Mouse (Mus musculus) forebrain, embryonic 12.5 days (tissue): ENCODE measurements at regions not wholly inside any gene's neighbourhood (a gene's known extent, or its start where the extent isn't known, plus 50 kb on each side); places are given as distances from the start of the nearest gene placed in this dataset.

ENCODE experiments used
- ATAC-seq: fragments of 200-750 bp; cut with Nextera tagmentation; 2 replicates; pipeline ENCODE4 v1.8.0; 2017; ENCODE audit warnings: moderate TSS enrichment; ENCODE audit not compliant: low FRiP score
- H3K27ac ChIP-seq: fragments of 300-500 bp; sonication (generic); 2 replicates; pipeline ENCODE4 v1.5.1; 2016; ENCODE audit warnings: mild to moderate bottlenecking
- H3K27me3 ChIP-seq: fragments of 300-500 bp; sonication (generic); 2 replicates; pipeline ENCODE4 v1.6.1; 2016; ENCODE audit warnings: mild to moderate bottlenecking
- H3K36me3 ChIP-seq: fragments of 300-500 bp; sonication (generic); replicated peaks from 2 replicates; pipeline ENCODE4 v1.6.1; 2016; ENCODE audit warnings: mild to moderate bottlenecking
- H3K4me1 ChIP-seq: fragments of 300-500 bp; sonication (generic); 2 replicates; pipeline ENCODE4 v1.6.1; 2016
- H3K4me2 ChIP-seq: fragments of 300-500 bp; sonication (generic); 2 replicates; pipeline ENCODE4 v1.6.1; 2016; ENCODE audit warnings: mild to moderate bottlenecking, moderate library complexity
- H3K4me3 ChIP-seq: fragments of 300-500 bp; sonication (generic); replicated peaks from 2 replicates; pipeline ENCODE4 v1.5.1; 2016; ENCODE audit warnings: mild to moderate bottlenecking
- H3K9ac ChIP-seq: fragments of 300-500 bp; sonication (generic); 2 replicates; pipeline ENCODE4 v1.6.1; 2016; ENCODE audit warnings: mild to moderate bottlenecking
- H3K9me3 ChIP-seq: fragments of 300-500 bp; sonication (generic); 2 replicates; pipeline ENCODE4 v1.6.1; 2016
- WGBS: fragments of 180-500 bp; shearing (Covaris S2); methylation state at CpG from one replicate; pipeline ENCODE4 v1.1.7; 2016; 5-methylcytosine and 5-hydroxymethylcytosine counted together

GRCm38 (mm10) chr3:148650241-148650640, 340.1 kb downstream of the Adgrl2 start:
- H3K9me3 ChIP-seq, result no peaks in the 10 kb centered on the region
- no peak overlapping the region for H3K4me3 ChIP-seq
- no peak overlapping the region for H3K9ac ChIP-seq
- no peaks in the 10 kb centered on the region for H3K27me3 ChIP-seq
- no peak overlapping the region for H3K4me2 ChIP-seq
- 78% methylated on average over 8 of the region's 8 CpGs for WGBS
- H3K27ac ChIP-seq, result no peak overlapping the region
- ATAC-seq, result no peak
- H3K36me3 ChIP-seq, result no peaks in the 10 kb centered on the region
- H3K4me1 ChIP-seq, result no peaks in the 10 kb centered on the region

DNA sequence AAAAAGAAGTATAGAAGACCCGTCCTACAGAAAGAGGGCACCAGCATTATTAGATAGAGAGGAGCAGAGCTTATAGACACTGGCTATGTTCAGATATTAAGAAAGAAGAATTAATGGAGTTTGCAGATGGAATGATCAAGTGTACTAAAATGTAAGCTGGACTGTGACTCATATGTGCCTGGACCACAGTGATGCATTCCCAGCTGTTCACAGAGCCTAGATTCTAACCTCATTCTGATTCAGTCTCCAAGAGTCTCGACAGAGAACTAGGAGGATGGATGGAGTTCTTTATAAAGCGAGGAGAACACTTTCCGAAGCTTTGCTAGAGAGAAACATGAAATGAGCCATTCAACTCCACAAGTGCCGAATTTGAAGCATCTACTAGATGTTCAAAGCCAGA, 345.4 kb downstream of the Adgrl2 start:
- H3K36me3 ChIP-seq, result no peaks in the 10 kb centered on the region
- H3K9ac ChIP-seq, result no peak overlapping the region
- H3K4me1 ChIP-seq, result no peaks in the 10 kb centered on the region
- H3K27ac ChIP-seq, result no peak overlapping the region
- whole genome bisulfite sequencing, result 89% methylated on average over 5 of the region's 5 CpGs
- H3K27me3 ChIP-seq, result no peaks in the 10 kb centered on the region
- no peak for ATAC-seq
- no peak overlapping the region for H3K4me2 ChIP-seq
- H3K9me3 ChIP-seq, result no peaks in the 10 kb centered on the region
- H3K4me3 ChIP-seq, result no peak overlapping the region

- H3K36me3 ChIP-seq, result no peaks in the 10 kb centered on the region
- no peak for ATAC-seq
- no peak overlapping the region for H3K4me2 ChIP-seq
- no peaks in the 10 kb centered on the region for H3K4me1 ChIP-seq
- H3K9me3 ChIP-seq, result no peaks in the 10 kb centered on the region
- no peak overlapping the region for H3K9ac ChIP-seq
- H3K4me3 ChIP-seq, result no peak overlapping the region
- no peaks in the 10 kb centered on the region for H3K27me3 ChIP-seq
- WGBS, result 56% methylated on average over 3 of the region's 3 CpGs
- H3K27ac ChIP-seq, result no peak overlapping the region
These were observed 348.8 kb downstream of the Adgrl2 start for GRCm38 (mm10) chr3:148641581-148641980.

DNA sequence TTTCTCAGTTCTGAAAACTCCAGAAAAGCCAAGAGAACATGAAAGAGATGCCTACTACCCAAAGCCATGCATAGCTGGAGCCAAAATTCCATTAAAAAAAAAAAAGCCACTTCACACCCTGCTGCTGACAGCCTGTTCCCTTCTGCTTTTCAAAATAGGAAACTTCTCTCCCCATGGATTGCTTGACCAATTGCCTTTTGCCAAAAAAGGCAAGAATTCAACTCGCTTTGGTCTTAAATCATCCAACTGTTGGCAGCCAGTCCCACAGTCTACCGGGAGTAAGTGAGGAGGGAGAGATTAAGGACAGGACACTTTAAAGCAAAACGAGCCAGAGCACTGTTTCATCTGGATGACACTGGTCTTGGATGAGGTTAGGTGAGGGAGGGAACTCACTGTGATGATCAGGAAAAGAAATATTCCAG, 349.7 kb downstream of the Adgrl2 start:
- Histone ChIP-seq H3K27ac (no peak overlapping the region), H3K4me3 (no peak overlapping the region), H3K36me3 (no peaks in the 10 kb centered on the region), H3K27me3 (no peaks in the 10 kb centered on the region), H3K4me2 (no peak overlapping the region), H3K9ac (no peak overlapping the region), H3K9me3 (no peaks in the 10 kb centered on the region), H3K4me1 (no peaks in the 10 kb centered on the region)
- 80% methylated on average over 3 of the region's 3 CpGs for WGBS
- no peak for ATAC-seq

GRCm38 (mm10) chr3:148635101-148635500, 355.3 kb downstream of the Adgrl2 start:
- Histone ChIP-seq H3K9ac (no peak overlapping the region), H3K4me1 (no peaks in the 10 kb centered on the region; the same call in none of the 2 replicates), H3K27ac (no peak overlapping the region), H3K9me3 (no peaks in the 10 kb centered on the region), H3K4me2 (no peak overlapping the region), H3K4me3 (no peak overlapping the region), H3K27me3 (no peaks in the 10 kb centered on the region), H3K36me3 (no peaks in the 10 kb centered on the region)
- WGBS, result 85% methylated on average over 4 of the region's 4 CpGs
- ATAC-seq, result no peak

- H3K27me3 ChIP-seq, result no peaks in the 10 kb centered on the region
- H3K4me2 ChIP-seq, result no peak overlapping the region
- no peaks in the 10 kb centered on the region for H3K9me3 ChIP-seq
- H3K27ac ChIP-seq, result no peak overlapping the region
- H3K36me3 ChIP-seq, result no peaks in the 10 kb centered on the region
- ATAC-seq, result no peak
- H3K9ac ChIP-seq, result no peak overlapping the region
- H3K4me1 ChIP-seq, result no peaks in the 10 kb centered on the region; the same call in none of the 2 replicates
- H3K4me3 ChIP-seq, result no peak overlapping the region
- 80% methylated on average over 3 of the region's 3 CpGs for WGBS
These were observed 356.0 kb downstream of the Adgrl2 start for GRCm38 (mm10) chr3:148634352-148634751.

DNA sequence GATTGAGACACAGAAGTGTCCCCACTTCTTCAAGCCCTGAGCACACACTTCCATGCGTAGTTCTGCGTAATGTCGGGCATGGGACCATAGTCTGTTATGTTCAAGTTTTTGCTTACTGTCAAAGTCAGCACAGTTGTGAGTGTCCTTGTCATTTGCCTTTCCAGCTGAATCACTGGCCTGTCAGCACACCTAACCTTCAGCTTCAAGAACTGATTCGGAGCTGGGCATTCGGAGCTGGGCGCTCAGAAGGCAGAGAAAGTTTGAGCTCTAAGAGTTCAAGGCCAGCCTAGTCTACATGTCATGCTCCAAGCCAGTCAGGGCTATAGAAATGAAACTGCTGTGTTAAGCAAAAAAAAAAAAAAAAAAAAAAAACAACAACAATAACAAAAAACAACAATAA, 357.1 kb downstream of the Adgrl2 start:
- Histone ChIP-seq H3K27ac (no peak overlapping the region), H3K4me1 (no peaks in the 10 kb centered on the region; the same call in none of the 2 replicates), H3K4me2 (no peak overlapping the region), H3K36me3 (no peaks in the 10 kb centered on the region), H3K9me3 (no peaks in the 10 kb centered on the region), H3K4me3 (no peak overlapping the region), H3K9ac (no peak overlapping the region), H3K27me3 (no peaks in the 10 kb centered on the region)
- 95% methylated on average over 6 of the region's 6 CpGs for WGBS
- no peak for ATAC-seq

- H3K4me1 ChIP-seq, result no peaks in the 10 kb centered on the region; the same call in none of the 2 replicates
- no peak overlapping the region for H3K9ac ChIP-seq
- H3K9me3 ChIP-seq, result no peaks in the 10 kb centered on the region
- no peaks in the 10 kb centered on the region for H3K36me3 ChIP-seq
- 90% methylated on average over 2 of the region's 2 CpGs for WGBS
- H3K4me2 ChIP-seq, result no peak overlapping the region
- H3K27me3 ChIP-seq, result no peaks in the 10 kb centered on the region
- H3K27ac ChIP-seq, result no peak overlapping the region
- H3K4me3 ChIP-seq, result no peak overlapping the region
- no peak for ATAC-seq
These were observed 357.9 kb downstream of the Adgrl2 start for GRCm38 (mm10) chr3:148632449-148632848.

- Histone ChIP-seq H3K9me3 (no peaks in the 10 kb centered on the region), H3K27me3 (no peaks in the 10 kb centered on the region), H3K27ac (no peak overlapping the region), H3K36me3 (no peaks in the 10 kb centered on the region), H3K4me2 (0 out of 2 replicates have a peak overlapping the region, but pooled peaks have one; percentile 15), H3K4me3 (no peak overlapping the region), H3K4me1 (no peaks in the 10 kb centered on the region; the same call in none of the 2 replicates), H3K9ac (no peak overlapping the region)
- 44% methylated on average over 18 of the region's 18 CpGs for WGBS
- ATAC-seq, result no peak
These were observed 358.8 kb downstream of the Adgrl2 start for GRCm38 (mm10) chr3:148631415-148632192.

DNA sequence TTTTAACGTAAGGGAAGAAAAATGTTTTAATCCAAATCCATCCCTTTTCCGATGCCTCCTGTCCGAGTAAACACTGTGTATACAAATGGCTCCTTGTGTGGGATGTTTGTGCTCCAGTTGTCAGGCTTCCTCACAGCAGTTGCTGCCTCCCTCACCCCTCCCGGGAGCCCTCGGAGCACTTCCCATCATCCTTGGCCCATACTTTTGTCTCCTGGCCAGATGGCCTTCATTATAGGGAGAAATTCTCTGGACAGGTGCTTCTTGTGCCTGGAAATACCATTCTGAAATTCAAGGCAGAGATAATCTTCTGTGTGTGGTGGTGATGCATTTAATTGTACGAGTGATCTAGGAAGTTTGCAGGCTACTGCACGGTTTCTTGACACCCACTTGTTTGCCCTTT, 359.5 kb downstream of the Adgrl2 start:
- H3K36me3 ChIP-seq, result no peaks in the 10 kb centered on the region
- no peaks in the 10 kb centered on the region; the same call in none of the 2 replicates for H3K4me1 ChIP-seq
- no peaks in the 10 kb centered on the region for H3K9me3 ChIP-seq
- no peak overlapping the region for H3K4me2 ChIP-seq
- H3K27me3 ChIP-seq, result no peaks in the 10 kb centered on the region
- H3K27ac ChIP-seq, result no peak overlapping the region
- no peak overlapping the region for H3K4me3 ChIP-seq
- no peak overlapping the region for H3K9ac ChIP-seq
- WGBS, result 81% methylated on average over 7 of the region's 7 CpGs
- no peak for ATAC-seq

DNA sequence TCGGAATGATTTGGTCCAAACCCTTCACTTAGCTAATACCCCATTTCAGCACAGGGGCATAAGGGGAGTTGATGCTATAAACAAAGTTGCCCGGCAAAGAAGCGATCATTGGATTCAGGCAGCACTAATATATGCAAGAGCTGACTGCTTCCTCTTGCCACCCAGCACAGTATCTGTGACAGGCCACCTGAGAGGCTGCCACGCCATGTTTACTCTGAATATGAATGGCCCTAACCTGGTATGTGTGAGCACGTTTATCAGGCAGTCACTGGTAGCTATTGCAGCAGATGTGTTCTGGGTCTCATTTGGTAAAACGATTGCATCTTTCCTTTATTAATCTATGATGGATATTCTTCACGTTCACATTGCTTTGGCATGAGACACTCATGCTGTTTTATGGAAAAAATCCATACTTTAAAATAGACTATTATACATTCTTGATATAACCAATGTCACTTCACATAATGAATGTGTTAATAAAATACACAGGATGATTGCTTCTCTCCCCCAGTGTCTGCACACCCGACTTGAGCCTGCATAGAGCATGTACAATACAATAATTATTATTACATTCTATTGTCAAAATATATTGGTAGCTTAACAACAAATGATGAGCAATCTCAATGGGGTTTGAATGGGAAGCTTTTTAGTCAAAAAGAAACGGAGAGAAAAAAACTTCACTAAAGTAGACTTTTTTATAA, 375.2 kb downstream of the Adgrl2 start:
- Histone ChIP-seq H3K4me3 (no peak overlapping the region), H3K27ac (no peak overlapping the region), H3K9me3 (no peaks in the 10 kb centered on the region), H3K9ac (no peak overlapping the region), H3K4me2 (no peak overlapping the region), H3K4me1 (no peaks in the 10 kb centered on the region; the same call in 1 of the 2 replicates), H3K27me3 (no peaks in the 10 kb centered on the region), H3K36me3 (no peaks in the 10 kb centered on the region)
- 56% methylated on average over 9 of the region's 9 CpGs for WGBS
- 0 out of 2 replicates have a peak, but pooled peaks have one; percentile 68 for ATAC-seq

- H3K9me3 ChIP-seq, result no peaks in the 10 kb centered on the region
- H3K4me3 ChIP-seq, result no peak overlapping the region
- H3K27ac ChIP-seq, result no peak overlapping the region
- H3K4me2 ChIP-seq, result no peak overlapping the region
- H3K36me3 ChIP-seq, result no peaks in the 10 kb centered on the region
- no peak overlapping the region for H3K9ac ChIP-seq
- ATAC-seq, result no peak
- WGBS, result 56% methylated on average over 3 of the region's 3 CpGs
- H3K4me1 ChIP-seq, result no peaks in the 10 kb centered on the region; the same call in 1 of the 2 replicates
- no peaks in the 10 kb centered on the region for H3K27me3 ChIP-seq
These were observed 376.9 kb downstream of the Adgrl2 start for GRCm38 (mm10) chr3:148613443-148613842.
